Mouse (Mus musculus) urinary bladder, postnatal 14 days (tissue): ENCODE measurements around the gene Rfng.
"Not testable (repeated sequence)": the region's sequence is repeated elsewhere in the genome, so short reads cannot be mapped to it uniquely, and the experiment has no call there.

Experiments
- DNase-seq: peaks from one replicate; pipeline ENCODE4 v3.0.0; 2021; ENCODE audit warnings: low spot score

Rfng gene

DNA sequence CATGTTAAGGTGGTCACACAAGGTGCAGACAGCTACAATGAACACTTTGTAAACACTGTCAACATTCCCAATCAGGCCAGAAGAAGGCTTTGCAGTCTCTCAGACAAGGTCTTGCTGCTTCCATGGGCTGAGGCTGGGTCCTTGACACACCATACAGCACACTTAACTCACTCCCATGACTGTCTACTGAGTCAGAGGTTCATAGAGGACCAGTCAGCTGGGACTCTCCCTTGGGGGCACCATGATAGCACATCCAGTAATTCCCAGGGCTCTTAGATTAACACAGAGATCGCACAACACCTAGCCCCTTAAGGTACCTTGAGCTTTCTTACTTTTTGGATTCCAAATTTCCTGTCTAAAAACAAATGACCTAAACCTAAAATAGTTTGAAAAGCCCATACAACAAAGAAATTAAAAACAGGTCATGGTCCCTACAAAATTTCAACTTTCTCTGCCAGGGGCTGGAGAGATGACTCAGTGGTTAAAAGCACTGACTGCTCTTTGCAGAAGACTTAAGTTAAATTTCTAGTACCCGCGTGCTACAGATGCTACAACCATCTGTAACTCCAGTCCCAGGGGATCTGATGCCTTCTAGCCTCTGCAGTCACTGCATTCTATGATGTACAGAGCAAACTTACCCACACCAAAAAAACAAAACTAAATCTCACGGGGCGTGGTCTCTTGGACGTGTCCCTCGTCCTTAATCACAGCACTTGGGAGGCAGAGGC is 10.4 kb downstream of the Rfng start:
- no peak for DNase-seq

- DNase-seq: no peak
Measured at GRCm38 (mm10) chr11:120772749-120773148, 11.3 kb downstream of the Rfng start.

- no peak for DNase-seq
Measured at GRCm38 (mm10) chr11:120768206-120768605, 15.8 kb downstream of the Rfng start.

GRCm38 (mm10) chr11:120767023-120767422 is 17.0 kb downstream of the Rfng start:
- not testable (repeated sequence) for DNase-seq

DNA sequence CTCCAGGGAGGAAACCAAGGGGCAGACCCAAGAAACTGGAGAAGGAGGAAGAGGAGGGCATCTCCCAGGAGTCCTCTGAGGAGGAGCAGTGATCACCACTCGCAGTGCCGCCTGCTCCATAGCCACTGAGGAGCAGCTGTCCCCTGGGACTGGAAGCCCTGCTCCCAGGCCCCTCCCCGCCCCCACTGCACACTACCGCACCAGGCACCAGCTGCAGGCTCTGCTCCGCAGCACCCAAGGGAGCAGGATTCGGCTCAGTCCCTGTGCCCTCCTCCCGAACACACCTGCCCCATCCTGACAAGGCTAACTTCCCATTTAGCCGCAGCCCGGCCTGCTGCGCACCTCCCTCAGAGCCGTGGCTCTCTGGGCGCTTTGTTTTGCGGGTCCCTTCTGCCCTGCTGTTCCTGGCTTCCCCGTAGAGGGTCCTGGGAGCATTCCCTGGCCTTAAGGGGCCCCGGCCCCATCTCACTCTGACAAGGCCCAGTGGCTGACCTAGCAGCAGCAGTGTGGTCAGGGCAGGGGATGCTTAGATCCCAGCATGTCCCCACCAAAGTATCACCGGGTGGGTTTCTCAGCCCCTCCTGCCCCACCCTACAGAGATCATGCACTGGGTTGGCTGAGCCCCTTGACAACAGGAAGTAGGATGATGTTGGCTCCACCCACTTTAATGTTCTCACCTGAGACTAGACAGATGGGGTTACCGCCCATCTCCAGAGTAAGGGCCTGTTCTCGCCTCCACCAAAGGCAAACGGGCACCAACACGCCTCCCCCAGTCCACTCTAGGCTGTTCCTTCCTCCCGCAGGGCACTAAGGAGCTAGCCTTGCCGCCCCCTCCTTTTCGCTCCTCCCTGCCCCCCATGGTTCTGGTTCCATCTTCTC is 20.6 kb downstream of the Rfng start:
- not testable (repeated sequence) for DNase-seq

GRCm38 (mm10) chr11:120762672-120763041 is 21.4 kb downstream of the Rfng start, which contains the start of gene Hmga1b:
TSS of gene Hmga1b (plus strand) at chr11:120762794.
- DNase-seq: not testable (repeated sequence)

- DNase-seq: no peak
Measured at GRCm38 (mm10) chr11:120761811-120762671, 22.0 kb downstream of the Rfng start.

- no peak for DNase-seq
Measured at GRCm38 (mm10) chr11:120760236-120760635, 23.8 kb downstream of the Rfng start.

DNA sequence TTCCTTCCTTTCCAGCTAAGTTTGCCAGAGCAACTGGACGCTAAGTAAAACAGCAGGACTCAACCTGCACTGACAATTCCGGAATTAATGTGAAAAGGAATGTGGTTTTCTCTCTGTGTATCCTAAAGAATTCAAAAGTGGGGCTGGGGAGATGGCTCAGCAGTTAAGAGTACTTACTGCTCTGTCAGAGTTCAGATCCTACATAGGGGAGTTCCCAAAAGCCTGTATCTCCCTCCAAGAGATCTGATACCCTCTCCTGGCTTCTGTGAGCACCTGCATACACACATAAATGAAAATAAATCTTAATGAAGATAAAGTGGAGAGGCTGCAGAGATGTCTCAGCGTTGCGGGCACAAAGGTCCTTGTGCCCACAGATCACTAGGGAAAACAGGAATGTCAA is 32.4 kb downstream of the Rfng start:
- no peak for DNase-seq

GRCm38 (mm10) chr11:120749430-120749829 is 34.6 kb downstream of the Rfng start:
- peak; percentile 40 for DNase-seq

DNA sequence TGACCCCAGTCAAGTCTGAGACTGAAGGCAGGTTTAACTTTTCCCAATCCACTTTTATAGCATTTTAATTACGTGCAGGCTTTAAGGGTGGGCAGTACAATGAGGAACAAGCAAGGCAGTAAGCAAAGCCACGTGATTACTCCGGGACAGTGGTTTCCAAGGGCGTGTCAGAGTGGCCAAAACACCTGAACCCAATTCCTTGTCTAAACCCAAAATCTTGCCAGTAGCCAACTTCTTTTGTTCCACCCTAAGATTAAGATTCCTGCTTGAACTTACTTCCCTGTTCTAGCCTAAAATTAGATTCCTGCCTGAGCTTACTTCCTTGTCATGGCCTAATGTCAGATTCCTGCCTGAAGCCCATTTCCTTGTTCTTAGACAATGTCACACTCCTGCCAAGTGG is 36.0 kb downstream of the Rfng start:
- no peak for DNase-seq

DNA sequence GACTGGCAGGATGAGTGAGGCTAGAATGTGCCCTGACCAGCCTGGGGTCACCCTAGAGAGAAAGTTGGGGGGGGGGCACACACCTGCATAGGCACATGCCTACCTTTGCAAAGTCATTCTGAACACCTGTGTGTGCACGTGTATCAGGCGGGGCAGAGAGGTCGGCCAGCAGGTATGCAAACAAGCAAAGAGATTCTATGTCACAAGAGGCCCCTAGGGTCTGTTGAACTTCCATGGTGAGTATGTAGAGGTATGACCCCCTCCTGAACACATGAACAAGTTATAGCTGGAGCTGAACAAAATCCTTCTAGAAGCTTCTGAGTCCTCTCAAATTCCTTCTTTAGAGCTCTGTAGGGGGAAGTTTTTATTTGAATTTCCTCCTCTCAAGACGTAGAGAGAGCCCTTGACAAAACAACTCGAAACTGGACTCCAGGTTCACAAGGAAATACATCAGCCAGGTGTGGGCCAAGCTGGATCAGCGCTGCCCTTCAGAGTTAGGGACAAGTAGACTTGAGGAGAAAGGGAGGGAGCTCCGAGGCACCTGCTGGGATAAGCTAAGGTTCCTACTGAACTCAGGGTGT is 39.8 kb downstream of the Rfng start:
- DNase-seq: no peak

- DNase-seq: no peak
Measured at GRCm38 (mm10) chr11:120740981-120741380, 43.0 kb downstream of the Rfng start.

DNA sequence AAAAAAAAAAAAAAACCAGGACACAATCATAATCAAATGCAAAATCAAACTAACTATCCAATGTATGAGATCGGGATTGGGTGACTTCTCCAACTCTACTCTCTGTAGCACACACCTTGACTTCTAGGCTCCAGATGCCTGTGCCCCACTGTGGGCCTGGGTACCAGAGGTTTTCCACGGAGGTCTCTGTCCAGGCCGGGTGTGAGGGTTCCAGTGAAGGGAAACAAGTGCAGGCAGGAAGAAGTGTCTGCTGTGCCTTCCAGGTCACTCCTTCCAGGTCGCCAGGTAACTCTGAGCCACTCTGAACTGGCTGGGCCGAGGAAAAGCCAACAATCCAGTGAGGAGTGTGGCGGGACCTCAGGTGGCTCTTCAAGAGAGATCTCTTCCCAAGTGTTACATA is 47.6 kb downstream of the Rfng start:
- DNase-seq: no peak

GRCm38 (mm10) chr11:120733521-120733920 is 50.5 kb downstream of the Rfng start:
- peak; percentile 82 for DNase-seq

GRCm38 (mm10) chr11:120731858-120732680 is 51.9 kb downstream of the Rfng start, which contains the start of gene Cbr2:
TSS of gene Cbr2 (minus strand) at chr11:120732114.
- peak; percentile 74 for DNase-seq

GRCm38 (mm10) chr11:120731395-120731794 is 52.6 kb downstream of the Rfng start:
- no peak for DNase-seq
